Mouse (Mus musculus) stomach, embryonic 15.5 days (tissue): ENCODE measurements around the gene Aph1b. TPM values are rescaled to one million over a fixed set of nuclear protein-coding genes. Genes with fewer than 3 reads are reported as not detected.
"Not testable (repeated sequence)": the region's sequence is repeated elsewhere in the genome, so short reads cannot be mapped to it uniquely, and the experiment has no call there.

Experiments used
- ATAC-seq: fragments of 200-750 bp; cut with Nextera tagmentation; 2 replicates; pipeline ENCODE4 v1.8.0; 2017; ENCODE audit warnings: low read depth, moderate number of reproducible peaks, moderate TSS enrichment; ENCODE audit not compliant: insufficient read depth, low FRiP score
- H3K27ac ChIP-seq: fragments of 300-500 bp; sonication (generic); 2 replicates; pipeline ENCODE4 v1.5.1; 2015; ENCODE audit warnings: mild to moderate bottlenecking, inconsistent platforms
- H3K27me3 ChIP-seq: fragments of 300-500 bp; sonication (generic); replicated peaks from 2 replicates; pipeline ENCODE4 v1.6.1; 2015; ENCODE audit warnings: inconsistent platforms
- H3K36me3 ChIP-seq: fragments of 300-500 bp; sonication (generic); 2 replicates; pipeline ENCODE4 v1.6.1; 2015; ENCODE audit warnings: inconsistent platforms
- H3K4me1 ChIP-seq: fragments of 300-500 bp; sonication (generic); 2 replicates; pipeline ENCODE4 v1.6.1; 2015; ENCODE audit warnings: inconsistent platforms
- H3K4me2 ChIP-seq: fragments of 300-500 bp; sonication (generic); 2 replicates; pipeline ENCODE4 v1.6.1; 2015; ENCODE audit warnings: mild to moderate bottlenecking, inconsistent platforms
- H3K4me3 ChIP-seq: fragments of 300-500 bp; sonication (generic); replicated peaks from 2 replicates; pipeline ENCODE4 v1.5.1; 2015; ENCODE audit warnings: inconsistent platforms
- H3K9ac ChIP-seq: fragments of 300-500 bp; sonication (generic); 2 replicates; pipeline ENCODE4 v1.6.1; 2015; ENCODE audit warnings: inconsistent platforms
- H3K9me3 ChIP-seq: fragments of 300-500 bp; sonication (generic); 2 replicates; pipeline ENCODE4 v1.6.1; 2016; ENCODE audit warnings: inconsistent platforms
- WGBS: fragments of 180-500 bp; shearing (Covaris S2); methylation state at CpG from one replicate; pipeline ENCODE4 v1.1.7; 2015; 5-methylcytosine and 5-hydroxymethylcytosine counted together
- polyA plus RNA-seq: library from polyadenylated mRNA; unstranded; fragments of >200 nt; fragmentation: Nextera tagmentation; extraction: Ambion mirVana; gene quantifications from 2 replicates; pipeline ENCODE4 v1.2.1, GENCODE M21; 2015

Gene Aph1b
- polyA plus RNA-seq, 1 experiment from 2014 or later = 9.1 TPM

- Histone ChIP-seq H3K4me3 (peak within 1 kb of the TSS; percentile 73), H3K9me3 (no peaks in the 10 kb centered on the region), H3K36me3 (no peaks in the 10 kb centered on the region), H3K27me3 (no peaks in the 10 kb centered on the region), H3K4me2 (peak within 1 kb of the TSS; percentile 91), H3K9ac (no peak within 1 kb of the TSS), H3K27ac (peak within 1 kb of the TSS; percentile 95), H3K4me1 (no peaks in the 10 kb centered on the region)
- 71% methylated on average over 5 of the region's 5 CpGs for WGBS
- no peak for ATAC-seq
Observed at GRCm38 (mm10) chr9:66796739-66797138, 1.4 kb upstream of the Aph1b start, which contains the start of gene Gm10647. TSS of gene Gm10647 (plus strand) at chr9:66797039.

GRCm38 (mm10) chr9:66794629-66795463, 444 bp downstream of the Aph1b start:
- Histone ChIP-seq H3K4me2 (peak overlapping the region; percentile 91), H3K36me3 (no peaks in the 10 kb centered on the region), H3K27me3 (no peaks in the 10 kb centered on the region), H3K27ac (peak overlapping the region; percentile 95), H3K9ac (peak overlapping the region; percentile 54), H3K9me3 (no peaks in the 10 kb centered on the region), H3K4me3 (peak overlapping the region; percentile 73), H3K4me1 (no peaks in the 10 kb centered on the region)
- WGBS = 2% methylated on average over 43 of the region's 43 CpGs
- peak; percentile 1; the same call in 1 of the 2 replicates for ATAC-seq

GRCm38 (mm10) chr9:66787821-66788220, 7.5 kb downstream of the Aph1b start:
- Histone ChIP-seq H3K4me3 (no peak overlapping the region), H3K4me1 (no peaks in the 10 kb centered on the region), H3K36me3 (no peaks in the 10 kb centered on the region), H3K27ac (no peak overlapping the region), H3K9me3 (no peaks in the 10 kb centered on the region), H3K27me3 (no peaks in the 10 kb centered on the region), H3K4me2 (no peak overlapping the region), H3K9ac (no peak overlapping the region)
- ATAC-seq = no peak
- WGBS = 6% methylated on average over 2 of the region's 2 CpGs

GRCm38 (mm10) chr9:66784552-66784951, 10.7 kb downstream of the Aph1b start:
- 80% methylated on average over 1 of the region's 3 CpGs for WGBS
- not testable (repeated sequence) for H3K4me3 ChIP-seq, H3K27me3 ChIP-seq, ATAC-seq, H3K36me3 ChIP-seq, H3K4me1 ChIP-seq, H3K27ac ChIP-seq, H3K4me2 ChIP-seq, H3K9ac ChIP-seq, H3K9me3 ChIP-seq

- no peaks in the 10 kb centered on the region for H3K36me3 ChIP-seq
- no peak overlapping the region for H3K4me2 ChIP-seq
- H3K4me3 ChIP-seq = no peak overlapping the region
- H3K4me1 ChIP-seq = no peaks in the 10 kb centered on the region
- H3K9me3 ChIP-seq = no peaks in the 10 kb centered on the region
- H3K9ac ChIP-seq = no peak overlapping the region
- ATAC-seq = no peak
- no peak overlapping the region for H3K27ac ChIP-seq
- H3K27me3 ChIP-seq = no peaks in the 10 kb centered on the region
Observed at GRCm38 (mm10) chr9:66770701-66771100, 24.6 kb downstream of the Aph1b start.

- no peak overlapping the region for H3K9ac ChIP-seq
- peak; percentile 4; the same call in 1 of the 2 replicates for ATAC-seq
- no peak overlapping the region for H3K27ac ChIP-seq
Observed at GRCm38 (mm10) chr9:66769275-66769674, 26.0 kb downstream of the Aph1b start.

GRCm38 (mm10) chr9:66768721-66769120, 26.6 kb downstream of the Aph1b start:
- no peak overlapping the region for H3K27ac ChIP-seq
- ATAC-seq = no peak
- no peak overlapping the region for H3K4me3 ChIP-seq
- no peaks in the 10 kb centered on the region for H3K4me1 ChIP-seq
- H3K4me2 ChIP-seq = no peak overlapping the region
- H3K36me3 ChIP-seq = no peaks in the 10 kb centered on the region
- 88% methylated on average over 1 of the region's 1 CpGs for WGBS
- no peaks in the 10 kb centered on the region for H3K27me3 ChIP-seq
- H3K9ac ChIP-seq = no peak overlapping the region
- no peaks in the 10 kb centered on the region for H3K9me3 ChIP-seq

More at GRCm38 (mm10) chr9:66769275-66769674, 26.0 kb downstream of the Aph1b start:
- H3K4me1 ChIP-seq = no peaks in the 10 kb centered on the region
- no peaks in the 10 kb centered on the region for H3K9me3 ChIP-seq
- H3K27me3 ChIP-seq = no peaks in the 10 kb centered on the region
- 65% methylated on average over 3 of the region's 3 CpGs for WGBS
- no peak overlapping the region for H3K4me2 ChIP-seq
- H3K36me3 ChIP-seq = no peaks in the 10 kb centered on the region
- H3K4me3 ChIP-seq = no peak overlapping the region

- Histone ChIP-seq H3K4me1 (no peaks in the 10 kb centered on the region), H3K4me2 (no peak overlapping the region), H3K36me3 (no peaks in the 10 kb centered on the region), H3K4me3 (no peak overlapping the region), H3K27ac (no peak overlapping the region), H3K9ac (no peak overlapping the region), H3K9me3 (no peaks in the 10 kb centered on the region), H3K27me3 (no peaks in the 10 kb centered on the region)
- 62% methylated on average over 1 of the region's 1 CpGs for WGBS
- ATAC-seq = no peak
Observed at GRCm38 (mm10) chr9:66760991-66761390, 34.3 kb downstream of the Aph1b start.

GRCm38 (mm10) chr9:66752849-66753248, 42.4 kb downstream of the Aph1b start:
- Histone ChIP-seq H3K4me2 (no peak overlapping the region), H3K9me3 (no peaks in the 10 kb centered on the region), H3K4me3 (no peak overlapping the region), H3K27me3 (no peaks in the 10 kb centered on the region), H3K4me1 (no peaks in the 10 kb centered on the region), H3K9ac (no peak overlapping the region), H3K36me3 (no peaks in the 10 kb centered on the region), H3K27ac (no peak overlapping the region)
- WGBS = 62% methylated on average over 6 of the region's 6 CpGs
- no peak for ATAC-seq

- no peak overlapping the region for H3K4me3 ChIP-seq
- H3K36me3 ChIP-seq = no peaks in the 10 kb centered on the region
- H3K4me1 ChIP-seq = no peaks in the 10 kb centered on the region
- no peak overlapping the region for H3K4me2 ChIP-seq
- no peaks in the 10 kb centered on the region for H3K9me3 ChIP-seq
- ATAC-seq = no peak
- H3K9ac ChIP-seq = no peak overlapping the region
- no peaks in the 10 kb centered on the region for H3K27me3 ChIP-seq
- no peak overlapping the region for H3K27ac ChIP-seq
- 83% methylated on average over 15 of the region's 15 CpGs for WGBS
Observed at GRCm38 (mm10) chr9:66748390-66748789, 46.9 kb downstream of the Aph1b start.

- WGBS = 77% methylated on average over 2 of the region's 2 CpGs
Observed at GRCm38 (mm10) chr9:66744531-66744930, 50.8 kb downstream of the Aph1b start.

GRCm38 (mm10) chr9:66739516-66739915, 55.8 kb downstream of the Aph1b start:
- Histone ChIP-seq H3K27ac (no peak overlapping the region), H3K9me3 (no peaks in the 10 kb centered on the region), H3K9ac (no peak overlapping the region), H3K4me2 (no peak overlapping the region), H3K4me1 (no peaks in the 10 kb centered on the region), H3K36me3 (no peaks in the 10 kb centered on the region), H3K4me3 (no peak overlapping the region), H3K27me3 (no peaks in the 10 kb centered on the region)
- no peak for ATAC-seq
- WGBS = 81% methylated on average over 7 of the region's 7 CpGs

More at GRCm38 (mm10) chr9:66744531-66744930, 50.8 kb downstream of the Aph1b start:
- Histone ChIP-seq H3K9ac (no peak overlapping the region), H3K4me2 (no peak overlapping the region), H3K36me3 (no peaks in the 10 kb centered on the region), H3K4me3 (no peak overlapping the region), H3K27ac (no peak overlapping the region), H3K27me3 (no peaks in the 10 kb centered on the region), H3K9me3 (no peaks in the 10 kb centered on the region), H3K4me1 (no peaks in the 10 kb centered on the region)
- ATAC-seq = no peak
